Mouse (Mus musculus) cortical plate, adult 2 months (tissue): ENCODE measurements around the gene Tepsin.

Experiments used
- CTCF ChIP-seq: fragments of 200-500 bp; IDR thresholded peaks from 2 replicates; pipeline ENCODE4 v1.5.1; 2011; ENCODE audit warnings: mild to moderate bottlenecking, control low read depth, low read length; ENCODE audit not compliant: insufficient read depth; ENCODE audit errors: extremely low read depth
- POLR2A ChIP-seq: fragments of 200-500 bp; IDR thresholded peaks from 2 replicates; pipeline ENCODE4 v1.6.1; 2011; ENCODE audit warnings: mild to moderate bottlenecking, low read length, control low read depth; ENCODE audit not compliant: insufficient read depth; ENCODE audit errors: extremely low read depth

GRCm38 (mm10) chr11:120120642-120121420 lies 22.3 kb upstream of the Tepsin start:
- TF ChIP-seq CTCF = peak; percentile 80
- no peak for TF ChIP-seq POLR2A
